Mouse (Mus musculus) left cerebral cortex, adult 11 months (tissue): ENCODE measurements at regions not wholly inside any gene's neighbourhood (a gene's known extent, or its start where the extent isn't known, plus 50 kb on each side); places are given as distances from the start of the nearest gene placed in this dataset.

Experiments
- DNase-seq: peaks from one replicate; pipeline ENCODE4 v3.0.0; 2022; ENCODE audit warnings: low spot score

DNA sequence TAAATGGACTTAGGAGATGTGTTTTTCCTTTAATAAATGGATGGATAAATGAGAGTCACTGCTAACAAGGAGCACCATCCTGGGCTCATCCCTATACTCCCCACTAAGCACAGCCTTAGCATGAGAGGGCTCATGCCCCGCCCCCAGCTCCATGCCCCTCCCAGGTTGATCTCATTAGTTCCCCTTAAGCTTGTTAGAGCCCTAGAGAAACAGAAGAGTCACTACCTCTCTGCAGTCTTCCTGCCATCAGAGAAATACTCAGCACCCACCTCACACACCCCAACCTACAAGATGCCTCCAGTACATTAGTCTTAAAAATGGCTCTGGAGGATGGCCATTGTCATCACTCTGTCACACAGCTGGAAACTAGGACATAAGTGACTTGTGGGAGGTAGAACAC is 202.8 kb upstream of the Hnrnpa3 start:
- DNase-seq, result no peak

DNA sequence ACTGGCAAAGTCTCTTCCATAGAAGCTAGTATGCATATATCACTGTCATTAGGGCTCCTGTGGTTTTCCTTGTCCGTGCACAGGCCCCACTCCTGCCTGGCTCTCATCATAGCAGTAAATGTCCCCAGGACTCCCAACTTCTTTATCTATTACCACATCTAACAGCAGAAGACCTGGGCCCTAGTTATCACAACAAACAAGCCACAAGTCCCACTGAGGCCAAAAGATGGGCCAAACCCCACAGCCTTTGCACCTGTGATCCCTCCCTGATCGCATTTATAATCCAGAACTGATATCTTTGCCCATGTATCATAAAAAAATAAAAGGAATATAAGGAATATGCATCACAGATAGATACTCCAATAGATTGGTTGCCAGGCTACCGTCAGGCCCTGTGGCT is 201.6 kb upstream of the Hnrnpa3 start:
- DNase-seq, result no peak

DNA sequence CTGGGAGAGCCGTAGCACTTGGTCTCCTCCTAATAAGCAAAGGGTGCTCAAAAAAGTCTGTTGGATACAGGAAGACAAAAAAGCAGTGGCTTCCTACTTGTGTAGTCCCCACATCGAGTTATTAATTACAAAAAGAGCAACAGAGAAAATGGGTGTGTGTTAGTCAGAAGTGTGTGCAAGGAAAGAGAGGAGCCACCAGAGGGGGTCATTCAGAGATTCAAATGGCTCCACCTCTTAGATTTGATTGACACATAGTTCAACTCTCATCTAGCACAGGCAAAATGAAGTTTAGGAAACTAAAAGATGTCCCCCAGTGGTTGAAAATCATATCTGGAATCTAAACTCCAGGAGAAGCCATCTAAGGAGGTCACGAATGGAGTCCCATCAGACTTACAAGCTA is 200.2 kb upstream of the Hnrnpa3 start:
- DNase-seq, result no peak

DNA sequence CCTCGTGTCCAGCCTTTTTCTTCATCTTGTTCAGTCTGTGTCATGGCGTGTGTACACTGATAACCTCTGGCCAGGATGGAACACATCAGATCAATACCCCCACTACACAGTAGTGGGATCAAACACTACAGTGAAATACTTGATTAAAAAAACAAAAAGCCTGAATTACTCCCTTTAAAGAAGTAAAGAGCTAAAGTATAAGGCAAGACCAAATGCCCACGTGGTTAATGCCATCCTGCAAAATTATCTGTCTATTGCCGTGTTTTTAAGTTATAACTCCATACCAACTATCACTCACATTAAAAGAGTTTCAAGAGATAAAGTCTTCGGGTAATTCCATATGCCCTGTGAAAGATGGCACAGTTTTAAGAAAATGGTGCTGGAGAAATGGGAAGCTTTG is 198.6 kb upstream of the Hnrnpa3 start:
- no peak for DNase-seq

DNA sequence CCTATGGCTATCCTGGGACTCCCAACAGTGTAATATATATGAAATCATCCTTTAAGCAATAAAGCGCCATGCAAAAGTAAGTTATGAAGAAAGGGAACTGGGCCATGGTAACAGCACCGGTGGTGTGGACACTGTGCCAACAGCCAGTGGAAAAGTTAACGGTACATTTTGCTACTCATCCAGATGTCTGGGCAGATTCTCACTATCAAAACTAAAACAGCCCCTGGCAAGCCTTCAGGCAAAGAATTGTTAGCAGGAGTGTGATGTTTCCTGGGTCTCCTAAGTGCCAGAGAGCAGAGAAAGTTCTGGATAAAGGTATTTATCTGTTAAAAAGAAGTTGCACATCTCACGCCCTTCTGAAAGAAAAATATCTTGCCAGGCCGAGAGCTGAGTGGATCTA is 198.0 kb upstream of the Hnrnpa3 start:
- no peak for DNase-seq

DNA sequence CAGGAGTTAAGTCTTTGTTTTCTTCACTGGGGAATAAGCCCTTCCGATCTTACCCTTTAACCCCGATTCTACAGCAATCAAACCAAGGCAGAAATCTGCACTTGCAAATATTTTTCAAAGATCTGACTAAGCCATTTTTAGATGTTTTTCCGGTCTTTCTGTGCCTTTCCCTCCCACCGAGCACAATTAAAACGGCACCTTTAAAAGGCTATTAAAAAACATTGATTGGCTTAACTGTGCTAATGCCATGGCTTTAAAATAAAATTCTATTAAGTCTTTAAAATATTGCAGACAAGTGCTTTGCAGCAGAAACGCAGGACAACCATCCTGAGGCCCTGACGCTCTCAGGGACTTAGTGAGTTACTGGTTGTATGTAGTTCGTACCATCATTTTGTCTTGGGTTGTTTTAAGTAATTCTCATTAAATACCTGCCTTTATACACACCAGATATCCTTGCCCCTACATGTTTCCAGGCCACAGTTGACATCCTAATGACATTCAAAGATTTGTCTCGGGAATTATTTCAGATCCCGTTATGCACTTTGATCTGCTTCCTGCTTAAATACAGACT is 197.6 kb upstream of the Hnrnpa3 start:
- DNase-seq, result no peak

DNA sequence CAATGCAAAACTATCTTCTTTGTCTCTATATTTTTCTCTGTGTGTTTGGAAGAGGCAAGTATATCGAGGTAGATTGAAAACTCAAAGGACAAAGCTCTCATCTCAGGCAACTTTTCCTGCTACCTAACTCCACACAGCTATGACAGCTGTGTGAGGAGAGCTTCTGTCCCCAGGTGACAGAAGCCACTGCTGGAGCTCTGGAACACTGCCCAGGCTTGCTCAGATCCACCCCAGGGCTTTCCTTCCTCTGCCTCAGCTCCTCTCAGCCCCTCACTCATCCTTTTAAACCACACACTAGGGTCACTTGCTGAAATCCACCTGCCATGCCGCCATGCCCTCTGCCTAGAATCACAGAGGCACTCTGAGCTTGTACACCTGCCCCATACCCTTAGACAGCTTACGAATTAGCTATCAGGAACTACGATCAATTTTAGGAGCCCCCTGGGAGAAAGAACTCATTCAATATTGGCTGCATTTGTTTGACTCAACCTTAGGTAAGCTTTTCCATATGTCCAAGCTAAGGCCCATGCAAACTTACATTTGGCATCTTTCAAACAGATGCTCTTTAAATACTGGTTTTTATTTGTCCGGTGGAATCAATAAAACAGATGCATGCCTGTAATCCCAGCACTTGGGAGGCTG is 196.9 kb upstream of the Hnrnpa3 start:
- DNase-seq, result no peak

DNA sequence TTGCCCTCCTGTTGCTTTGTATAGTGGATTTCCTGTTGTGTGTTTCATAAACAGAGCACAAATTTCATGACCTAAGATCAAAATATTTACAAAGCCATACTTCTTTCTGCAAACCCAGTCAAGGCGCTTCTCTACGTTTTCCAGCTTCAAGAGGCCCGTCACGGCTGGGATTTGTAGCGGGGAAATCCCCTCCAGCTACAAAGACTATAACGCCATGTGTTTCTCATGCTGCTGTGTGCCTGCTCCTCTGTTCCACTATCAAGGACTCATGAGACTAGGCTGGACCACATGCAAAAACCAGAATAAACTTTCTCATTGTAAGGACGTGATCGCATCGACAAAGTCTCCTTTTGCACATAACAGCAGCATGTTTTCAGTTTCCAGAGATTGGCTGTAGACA is 196.0 kb upstream of the Hnrnpa3 start:
- no peak for DNase-seq

DNA sequence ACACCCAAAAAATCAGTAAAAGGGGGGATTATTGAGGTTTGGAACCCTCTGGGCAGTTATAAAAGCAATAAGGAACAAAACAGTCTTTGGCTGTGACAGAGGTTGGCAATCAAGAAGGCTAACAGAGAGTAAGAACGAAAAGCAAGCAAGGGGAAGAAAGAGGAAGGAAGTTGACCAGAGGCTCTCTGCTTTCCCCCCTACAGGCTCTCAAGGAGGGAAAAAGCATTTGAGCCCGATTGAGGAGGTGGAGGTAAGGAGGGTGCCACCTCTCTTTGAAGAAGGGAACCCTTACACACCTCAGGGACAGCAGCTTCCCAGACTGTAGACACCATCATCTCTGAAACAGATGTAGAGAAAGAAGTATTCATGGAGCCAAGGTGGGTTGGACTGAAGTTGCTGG is 194.6 kb upstream of the Hnrnpa3 start:
- no peak for DNase-seq

DNA sequence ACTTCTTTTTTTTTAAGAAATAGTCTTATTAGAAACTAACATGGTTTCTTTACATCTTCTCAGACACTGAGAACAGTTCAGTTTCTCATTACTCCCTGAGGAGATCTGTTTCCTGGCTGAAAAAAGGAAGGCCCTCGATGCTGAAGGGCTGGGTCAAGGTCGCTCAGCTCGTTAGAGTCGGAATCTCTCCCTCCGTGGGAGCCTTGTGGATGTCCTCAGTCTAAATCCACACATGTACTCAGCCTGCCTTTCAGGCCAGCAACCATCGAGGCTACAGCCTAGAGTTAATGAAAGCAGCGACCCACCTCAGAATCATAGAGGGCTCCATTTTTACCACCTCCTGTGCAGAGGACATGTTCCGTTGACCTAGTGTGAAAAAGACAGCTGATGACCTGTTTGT is 190.2 kb upstream of the Hnrnpa3 start:
- no peak for DNase-seq

DNA sequence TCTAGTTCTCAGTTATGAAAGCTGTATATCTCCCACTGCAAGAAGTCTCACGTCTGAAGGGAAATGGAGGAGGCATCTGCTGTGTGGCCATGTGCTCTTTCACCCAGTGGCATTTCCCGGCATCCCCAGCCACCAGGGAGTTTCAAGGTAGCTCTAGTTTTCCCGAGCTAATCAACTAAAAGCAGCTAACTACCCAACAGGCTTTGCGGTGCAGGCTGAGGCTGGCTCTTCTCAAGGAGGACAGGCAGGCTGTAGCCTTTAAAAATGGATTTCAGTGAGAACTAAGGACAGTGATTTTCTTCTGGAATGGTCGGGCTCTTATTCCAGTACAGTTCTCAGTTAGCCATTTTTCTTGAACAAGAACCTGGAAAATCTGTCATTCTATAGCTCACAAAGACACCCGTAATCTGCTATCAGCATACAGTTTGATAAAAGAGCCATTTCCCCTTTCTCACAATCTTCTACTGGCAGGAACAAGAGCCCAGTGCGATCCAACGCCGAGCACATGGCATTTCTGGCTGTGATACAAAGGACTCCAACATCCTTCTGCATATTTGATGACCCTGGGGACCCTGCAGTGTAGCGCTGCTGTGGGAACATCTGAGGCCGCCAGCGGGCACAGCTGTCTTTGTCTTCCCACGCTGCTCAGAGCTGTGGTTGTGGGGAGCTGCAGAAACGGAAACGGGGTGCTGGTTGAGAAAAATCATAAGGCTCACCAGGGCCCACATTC is 188.9 kb upstream of the Hnrnpa3 start:
- no peak for DNase-seq

DNA sequence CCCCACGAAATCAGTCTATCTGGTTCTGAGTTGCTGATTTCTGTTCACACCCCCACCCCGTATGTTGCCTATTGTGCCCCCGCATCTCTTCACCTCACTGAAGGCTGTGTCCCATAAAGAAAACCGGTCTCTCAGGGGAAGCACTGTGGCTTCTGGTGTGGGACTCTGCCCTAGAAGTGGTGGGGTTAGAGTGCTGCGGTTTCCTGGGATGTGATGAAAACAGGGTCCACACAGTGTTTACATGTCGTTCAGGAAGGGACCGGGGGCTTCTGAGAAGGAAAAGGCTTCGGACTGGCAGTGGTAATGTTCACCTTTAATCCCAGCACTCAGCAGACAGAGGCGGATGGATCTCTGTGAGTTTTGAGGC is 188.4 kb upstream of the Hnrnpa3 start:
- no peak for DNase-seq

DNA sequence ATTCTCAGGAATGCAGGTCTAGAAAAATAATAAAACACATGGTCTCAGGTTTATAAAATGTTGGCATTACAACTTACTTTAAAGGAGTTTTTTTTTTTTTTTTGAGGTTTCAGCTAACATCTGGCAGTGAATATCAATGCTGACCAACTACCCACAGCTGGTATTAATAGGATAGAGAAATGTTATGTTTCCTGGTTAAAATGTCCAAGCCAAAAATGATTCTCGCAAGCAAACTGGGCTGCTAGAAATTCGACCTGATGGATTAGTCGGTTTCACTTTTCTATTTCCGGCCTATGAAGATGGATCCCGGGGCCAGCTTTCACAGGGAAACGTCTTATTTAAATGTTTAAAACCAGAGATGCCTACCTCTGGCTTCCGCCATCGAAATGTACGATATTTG is 186.6 kb upstream of the Hnrnpa3 start:
- no peak for DNase-seq

DNA sequence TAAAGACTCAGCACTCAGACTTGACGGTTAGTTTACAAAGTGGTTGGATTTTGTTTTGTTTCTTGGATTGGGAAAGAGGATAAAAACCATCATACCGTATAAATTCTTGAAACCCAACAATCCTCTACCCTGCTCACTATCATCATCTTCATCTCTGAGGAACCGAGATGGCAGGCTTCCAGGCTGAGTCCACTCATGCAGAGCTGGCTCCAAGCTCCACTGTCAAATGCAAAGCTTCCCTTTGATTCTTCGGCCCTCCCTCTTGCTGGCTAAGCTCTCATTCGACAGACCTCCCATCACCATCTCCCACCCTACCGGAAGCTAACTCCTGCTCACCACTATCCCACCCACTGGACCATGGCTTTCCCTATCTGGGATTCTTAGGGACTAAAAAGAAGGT is 184.6 kb upstream of the Hnrnpa3 start:
- no peak for DNase-seq

DNA sequence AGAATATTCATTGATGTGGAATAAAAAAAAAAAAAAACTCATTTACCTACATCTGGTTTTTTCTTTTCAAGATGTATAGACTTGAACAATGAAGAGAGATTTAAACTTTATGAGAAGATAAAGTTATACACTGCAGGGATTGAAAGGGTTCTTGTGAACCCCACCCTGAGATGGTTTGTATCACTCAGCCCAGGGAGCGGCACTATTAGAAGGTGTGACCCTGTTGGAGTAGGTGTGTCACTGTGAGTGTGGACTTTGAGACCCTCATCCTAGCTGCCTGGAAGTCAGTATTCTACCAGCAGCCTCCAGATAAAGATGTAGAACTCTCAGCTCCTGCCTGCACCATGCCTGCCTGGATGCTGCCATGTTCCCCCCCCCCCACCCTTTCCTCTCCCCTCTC is 182.7 kb upstream of the Hnrnpa3 start:
- no peak for DNase-seq

DNA sequence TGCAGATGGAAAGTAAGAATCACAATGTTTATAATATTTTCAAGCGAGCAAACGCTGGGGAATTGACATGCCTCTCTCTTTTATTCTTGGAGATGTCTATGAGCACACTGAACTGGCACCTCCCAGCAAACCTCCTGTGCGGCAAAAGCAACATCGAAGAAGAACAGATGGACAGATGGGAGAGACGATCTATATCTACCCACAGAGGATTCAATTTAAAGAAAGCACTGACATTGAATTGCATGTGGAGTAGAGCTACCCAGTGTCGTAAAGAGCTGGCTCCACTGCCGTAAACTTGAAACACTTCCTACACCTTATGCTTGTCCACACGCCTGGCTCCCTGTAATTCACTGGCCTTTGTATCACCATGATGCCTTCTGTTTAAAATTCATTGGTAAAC is 182.0 kb upstream of the Hnrnpa3 start:
- DNase-seq, result no peak

DNA sequence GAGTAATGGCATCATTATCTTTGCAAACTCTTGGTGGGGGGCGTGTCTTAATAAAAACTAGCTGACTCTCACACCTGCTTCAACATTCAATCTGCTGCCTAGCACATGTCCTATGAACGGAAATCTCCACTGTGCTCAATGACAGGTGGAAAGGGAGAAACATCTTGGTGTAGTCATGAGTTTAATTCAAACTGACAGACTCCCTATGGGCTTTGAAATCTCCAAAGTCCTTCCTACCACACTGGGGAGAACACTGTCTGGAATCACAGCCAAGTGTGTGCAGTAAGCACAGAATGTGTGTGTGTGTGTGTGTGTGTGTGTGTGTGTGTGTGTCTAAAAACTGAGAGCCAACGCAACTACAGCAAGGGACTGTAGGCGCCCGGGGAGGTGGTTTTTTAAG is 179.5 kb upstream of the Hnrnpa3 start:
- no peak for DNase-seq

DNA sequence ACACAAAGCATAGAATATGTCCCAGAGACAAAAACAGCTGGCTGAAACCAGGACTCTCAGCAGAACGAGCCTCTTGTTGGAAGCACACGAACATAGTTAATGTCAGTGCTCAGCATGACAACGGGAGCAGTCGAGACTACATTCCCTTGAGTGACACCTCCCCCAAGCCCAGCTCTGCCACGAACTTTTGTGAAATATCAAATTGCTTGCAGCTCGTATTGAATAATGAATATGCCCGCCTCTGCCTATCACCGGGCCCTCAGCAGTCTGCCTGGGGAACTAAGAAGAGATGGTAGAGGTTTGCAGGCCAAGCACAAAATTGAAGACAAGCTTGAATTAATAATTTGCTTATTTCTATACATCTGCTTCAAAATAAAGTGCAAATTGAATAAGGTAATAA is 177.2 kb upstream of the Hnrnpa3 start:
- DNase-seq, result no peak

DNA sequence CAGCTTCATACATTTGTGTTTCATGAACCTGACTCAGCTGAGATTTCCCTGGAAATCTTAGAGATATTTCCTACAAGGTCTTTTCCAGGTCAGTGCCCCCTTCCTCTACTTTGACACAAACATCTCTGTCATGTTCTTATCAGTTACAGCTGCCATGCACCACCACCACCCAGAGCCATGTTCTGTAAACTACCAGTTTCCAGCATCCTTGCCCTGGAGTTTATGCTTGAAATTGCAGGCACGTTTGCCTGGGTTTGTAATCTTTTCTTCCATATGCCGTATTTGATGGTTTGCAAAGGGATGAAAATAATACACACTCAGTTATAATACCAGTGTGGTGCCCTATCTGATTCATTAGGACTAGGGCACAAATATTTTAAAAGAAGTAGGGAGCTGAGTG is 176.6 kb upstream of the Hnrnpa3 start:
- DNase-seq, result no peak

DNA sequence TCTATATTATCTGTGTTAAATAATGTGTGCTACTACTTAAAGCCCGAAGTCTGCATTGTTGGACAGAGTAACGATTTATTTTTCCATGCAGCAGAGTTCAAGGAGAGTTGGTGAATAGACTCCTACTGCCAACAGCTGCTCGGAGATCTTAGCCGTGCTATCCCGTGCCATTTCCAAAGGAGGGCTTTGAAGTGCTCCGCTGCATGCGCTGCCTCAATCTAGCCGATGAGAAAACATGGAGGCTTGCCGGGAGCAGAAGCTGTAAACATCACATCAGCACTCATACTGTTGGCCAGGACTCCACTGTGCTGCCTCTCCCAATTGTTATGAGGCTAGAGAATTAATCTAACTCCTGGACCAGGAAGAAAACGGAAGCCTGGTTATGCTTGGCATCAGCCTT is 174.1 kb upstream of the Hnrnpa3 start:
- no peak for DNase-seq

DNA sequence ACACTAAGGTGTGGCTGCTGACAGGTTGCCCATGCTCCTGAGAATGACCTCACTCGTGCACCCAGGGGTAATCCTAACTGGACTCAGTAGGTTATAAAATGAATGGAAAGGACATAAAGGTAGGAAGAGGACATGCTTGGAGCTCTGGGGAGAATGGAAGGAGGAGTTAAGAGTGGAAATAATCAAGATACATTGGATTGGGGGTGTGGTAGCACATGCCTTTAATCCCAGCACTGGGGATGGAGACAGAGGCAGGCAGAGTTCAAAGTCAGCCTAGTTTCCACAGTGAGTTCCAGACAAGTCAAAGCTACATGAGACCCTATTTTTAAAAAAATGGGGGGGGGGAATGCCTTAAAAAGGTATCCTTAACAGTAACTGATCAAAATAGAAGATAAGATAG is 167.9 kb upstream of the Hnrnpa3 start:
- no peak for DNase-seq

DNA sequence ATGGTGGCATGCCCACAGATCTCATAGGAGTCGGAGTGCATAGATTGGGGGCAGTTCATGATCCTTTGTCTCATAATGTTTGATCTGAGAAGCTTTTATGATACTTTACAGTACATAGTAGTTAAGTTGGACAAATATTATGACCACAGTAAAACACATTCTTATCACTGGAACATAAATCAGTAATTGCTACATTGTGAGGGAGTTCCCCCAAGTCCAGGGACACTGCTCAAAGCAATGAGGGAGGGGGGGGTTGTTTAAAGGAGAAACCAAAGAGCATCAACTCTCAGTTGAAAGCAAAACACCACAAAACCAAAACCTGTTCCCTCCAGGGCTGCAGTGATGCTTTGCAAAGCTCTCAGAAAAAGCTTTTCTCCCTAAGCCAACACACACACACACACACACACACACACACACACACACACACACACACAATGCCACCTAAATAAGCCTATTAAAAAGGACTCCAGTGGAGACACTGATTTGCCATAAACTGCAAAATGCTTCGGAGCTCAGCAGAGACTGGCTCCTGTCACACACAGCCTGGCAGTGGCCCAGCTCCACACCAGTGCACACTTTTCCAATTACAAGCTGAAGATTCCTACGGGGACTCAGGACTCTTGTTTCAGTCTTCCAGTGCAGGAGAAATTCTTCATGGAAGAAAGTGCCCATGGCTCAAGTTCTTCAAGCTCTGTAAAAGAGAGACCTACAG is 167.1 kb upstream of the Hnrnpa3 start:
- no peak for DNase-seq

DNA sequence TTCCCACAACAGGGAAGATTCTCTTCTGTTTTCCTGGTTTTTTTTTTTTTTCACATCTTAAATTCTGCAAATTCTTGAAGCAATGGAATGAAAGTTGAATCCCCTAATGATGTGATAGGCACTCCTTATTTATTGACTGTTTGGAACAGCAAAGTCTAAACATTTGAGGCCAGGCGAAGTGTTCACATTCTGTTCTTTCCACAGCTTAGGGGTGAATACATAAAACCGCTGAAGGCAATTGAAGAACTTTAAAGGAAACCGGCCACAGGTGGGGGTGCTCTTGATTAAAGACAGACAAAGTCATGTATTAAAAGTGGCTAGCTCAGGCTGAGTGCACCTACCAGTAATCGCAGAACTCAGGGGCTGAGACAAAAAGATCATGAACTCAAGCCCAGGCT is 166.6 kb upstream of the Hnrnpa3 start:
- no peak for DNase-seq
